Mouse (Mus musculus): ENCODE measurements around the gene Vmn1r112.
"Not testable (repeated sequence)": the region's sequence is repeated elsewhere in the genome, so short reads cannot be mapped to it uniquely, and the experiment has no call there.

Gene Vmn1r112

GRCm38 (mm10) chr7:20770885-20771284 is at the start of gene Vmn1r112:
Gene Vmn1r112, plus strand, starts transcription at chr7:20771185.
- DNase-seq (ENCODE audit: low spot score in 2 of 2) = not testable (repeated sequence)

GRCm38 (mm10) chr7:20730524-20730923 is 40.5 kb upstream of the Vmn1r112 start, which contains the start of gene Gm10668:
Gene Gm10668, minus strand, starts transcription at chr7:20730624.
- not testable (repeated sequence) for DNase-seq (ENCODE audit: low spot score in 2 of 2)

- not testable (repeated sequence) for DNase-seq (ENCODE audit: low spot score in 2 of 2)
Measured at GRCm38 (mm10) chr7:20786985-20787384, 16.0 kb downstream of the Vmn1r112 start, which contains the start of gene Vmn1r113. Gene Vmn1r113, plus strand, starts transcription at chr7:20787285.

- not testable (repeated sequence) for DNase-seq (ENCODE audit: low spot score in 2 of 2)
Measured at GRCm38 (mm10) chr7:20812086-20812485, 41.1 kb downstream of the Vmn1r112 start, which contains the start of gene Vmn1r114. Gene Vmn1r114, minus strand, starts transcription at chr7:20812186.

Data from natural killer cell, adult 2 months (primary cell).